Mouse (Mus musculus) MEL (cell line): ENCODE data around the gene Bri3bp. TPM values are rescaled to one million over a fixed set of nuclear protein-coding genes. Genes with fewer than 3 reads are reported as not detected.

Experiments used
- DNase-seq: peaks from one replicate; pipeline ENCODE4 v3.0.0; 2011; ENCODE audit warnings: low read depth, low spot score
- H3K27ac ChIP-seq: 2 replicates; pipeline ENCODE4 v1.5.1; 2012; ENCODE audit warnings: low read depth, mild to moderate bottlenecking, control low read depth, low read length, moderate library complexity; ENCODE audit not compliant: control insufficient read depth
- H3K27me3 ChIP-seq, 2 experiments: fragments of 150-350 bp in 1 of 2; sonication (generic) in 1 of 2; 2 replicates each; pipeline ENCODE4 v1.6.1; 2012; ENCODE audit warnings: low read length in 2 of 2, mild to moderate bottlenecking in 2 of 2, improper control_type of control experiment in 1 of 2, moderate library complexity in 1 of 2; ENCODE audit not compliant: insufficient read depth in 2 of 2, control insufficient read depth in 1 of 2
- H3K36me3 ChIP-seq, 2 experiments: 2 replicates each; pipeline ENCODE4 v1.6.1; 2012 to 2014; ENCODE audit warnings: low read length in 2 of 2, improper control_type of control experiment in 1 of 2, inconsistent platforms in 1 of 2, mild to moderate bottlenecking in 1 of 2; ENCODE audit not compliant: insufficient read depth in 2 of 2, control insufficient read depth in 1 of 2
- H3K4me1 ChIP-seq, 2 experiments: fragments of 150-350 bp in 1 of 2; sonication (generic) in 1 of 2; 2 replicates each; pipeline ENCODE4 v1.6.1; 2012; ENCODE audit warnings: low read length in 2 of 2, improper control_type of control experiment in 1 of 2, mild to moderate bottlenecking in 1 of 2; ENCODE audit not compliant: insufficient read depth in 2 of 2, control insufficient read depth in 1 of 2
- H3K4me3 ChIP-seq, 2 experiments: fragments of 150-350 bp in 1 of 2; sonication (generic) in 1 of 2; 2 replicates each; pipeline ENCODE4 v1.5.1; 2012; ENCODE audit warnings: low read depth in 2 of 2, low read length in 2 of 2, mild to moderate bottlenecking in 2 of 2, moderate library complexity in 2 of 2, control low read depth in 1 of 2, improper control_type of control experiment in 1 of 2; ENCODE audit not compliant: control insufficient read depth in 1 of 2, insufficient read depth in 1 of 2
- H3K79me2 ChIP-seq: 2 replicates; pipeline ENCODE4 v1.6.1; 2012; ENCODE audit warnings: mild to moderate bottlenecking, low read length, moderate library complexity; ENCODE audit not compliant: control insufficient read depth, poor library complexity, insufficient read depth
- H3K9ac ChIP-seq: 2 replicates; pipeline ENCODE4 v1.6.1; 2012; ENCODE audit warnings: low read depth, mild to moderate bottlenecking, control low read depth, low read length, moderate library complexity; ENCODE audit not compliant: control insufficient read depth, poor library complexity, severe bottlenecking
- H3K9me3 ChIP-seq: fragments of 150-350 bp; sonication (generic); replicated peaks from 2 replicates; pipeline ENCODE4 v1.6.1; 2012; ENCODE audit warnings: mild to moderate bottlenecking, low read length, improper control_type of control experiment, moderate library complexity; ENCODE audit not compliant: insufficient read depth
- CHD1 ChIP-seq: IDR thresholded peaks from 2 replicates; pipeline ENCODE4 v1.6.1; 2012; ENCODE audit warnings: low read depth, mild to moderate bottlenecking, inconsistent platforms, low read length, improper control_type of control experiment
- CTCF ChIP-seq, 3 experiments: IDR thresholded peaks in 2 of 3; conservative IDR thresholded peaks in 1 of 3; 2 replicates each; pipeline ENCODE4 v1.5.1; 2011 to 2012; ENCODE audit warnings: low read length in 3 of 3, low read depth in 2 of 3, mild to moderate bottlenecking in 2 of 3, improper control_type of control experiment in 1 of 3, inconsistent platforms in 1 of 3, mixed read lengths in 1 of 3, moderate library complexity in 1 of 3; ENCODE audit not compliant: control insufficient read depth in 1 of 3, insufficient read depth in 1 of 3, poor library complexity in 1 of 3, severe bottlenecking in 1 of 3
- EP300 ChIP-seq, 2 experiments: IDR thresholded peaks; 2 replicates each; pipeline ENCODE4 v1.6.1; 2011; ENCODE audit warnings: improper control_type of control experiment in 2 of 2, low read length in 2 of 2, low read depth in 1 of 2, mild to moderate bottlenecking in 1 of 2
- GABPA ChIP-seq: IDR thresholded peaks from 2 replicates; pipeline ENCODE4 v1.6.1; 2012; ENCODE audit warnings: low read depth, mild to moderate bottlenecking, inconsistent platforms, low read length, improper control_type of control experiment, moderate library complexity
- GATA1 ChIP-seq: IDR thresholded peaks from 2 replicates; pipeline ENCODE4 v1.6.1; 2011; ENCODE audit warnings: low read depth, low read length, improper control_type of control experiment
- JUND ChIP-seq: IDR thresholded peaks from 2 replicates; pipeline ENCODE4 v1.6.1; 2011; ENCODE audit warnings: low read depth, mild to moderate bottlenecking, improper control_type of control experiment, low read length
- MAFK ChIP-seq: IDR thresholded peaks from 2 replicates; pipeline ENCODE4 v1.6.1; 2011; ENCODE audit warnings: low read depth, mild to moderate bottlenecking, low read length, improper control_type of control experiment, borderline replicate concordance
- MAX ChIP-seq: IDR thresholded peaks from 2 replicates; pipeline ENCODE4 v1.6.1; 2011; ENCODE audit warnings: low read length, improper control_type of control experiment
- MXI1 ChIP-seq: IDR thresholded peaks from 2 replicates; pipeline ENCODE4 v1.6.1; 2011; ENCODE audit warnings: mild to moderate bottlenecking, low read depth, low read length, improper control_type of control experiment
- MYC ChIP-seq: IDR thresholded peaks from 2 replicates; pipeline ENCODE4 v1.6.1; 2011; ENCODE audit warnings: low read depth, mild to moderate bottlenecking, low read length, improper control_type of control experiment, moderate library complexity
- NELFE ChIP-seq: IDR thresholded peaks from 2 replicates; pipeline ENCODE4 v1.6.1; 2011; ENCODE audit warnings: low read depth, low read length, improper control_type of control experiment
- NRF1 ChIP-seq: IDR thresholded peaks from 2 replicates; pipeline ENCODE4 v1.6.1; 2014; ENCODE audit warnings: low read depth, mild to moderate bottlenecking, inconsistent platforms, low read length, improper control_type of control experiment, moderate library complexity; ENCODE audit not compliant: poor library complexity, insufficient read depth, severe bottlenecking
- POLR2A ChIP-seq, 2 experiments: IDR thresholded peaks; 2 replicates each; pipeline ENCODE4 v1.6.1; 2011 to 2012; ENCODE audit warnings: low read length in 2 of 2, mild to moderate bottlenecking in 2 of 2, control low read depth in 1 of 2, improper control_type of control experiment in 1 of 2, low read depth in 1 of 2, moderate library complexity in 1 of 2; ENCODE audit not compliant: control insufficient read depth in 1 of 2, insufficient read depth in 1 of 2, poor library complexity in 1 of 2
- POLR2AphosphoS5 ChIP-seq: IDR thresholded peaks from 2 replicates; pipeline ENCODE4 v1.6.1; 2012; ENCODE audit warnings: low read depth, borderline replicate concordance, mild to moderate bottlenecking, inconsistent platforms, low read length, moderate library complexity, mixed read lengths
- RCOR1 ChIP-seq: IDR thresholded peaks from 2 replicates; pipeline ENCODE4 v1.6.1; 2012; ENCODE audit warnings: low read depth, mild to moderate bottlenecking, inconsistent platforms, low read length, improper control_type of control experiment
- SIN3A ChIP-seq: IDR thresholded peaks from 2 replicates; pipeline ENCODE4 v1.6.1; 2012; ENCODE audit warnings: low read length, improper control_type of control experiment, inconsistent platforms
- TAL1 ChIP-seq: IDR thresholded peaks from 2 replicates; pipeline ENCODE4 v1.6.1; 2012; ENCODE audit warnings: mild to moderate bottlenecking, inconsistent platforms, low read length, moderate library complexity, mixed read lengths
- TBP ChIP-seq: IDR thresholded peaks from 2 replicates; pipeline ENCODE4 v1.8.0; 2011; ENCODE audit warnings: low read depth, low read length, improper control_type of control experiment
- UBTF ChIP-seq: IDR thresholded peaks from 2 replicates; pipeline ENCODE4 v1.6.1; 2012; ENCODE audit warnings: low read depth, mild to moderate bottlenecking, inconsistent platforms, low read length, improper control_type of control experiment, moderate library complexity, borderline replicate concordance; ENCODE audit not compliant: insufficient read depth
- USF1 ChIP-seq: IDR thresholded peaks from 2 replicates; pipeline ENCODE4 v1.6.1; 2014; ENCODE audit warnings: low read depth, mild to moderate bottlenecking, inconsistent platforms, low read length, improper control_type of control experiment, moderate library complexity
- USF2 ChIP-seq, 2 experiments: IDR thresholded peaks; 2 replicates each; pipeline ENCODE4 v1.6.1; 2011 to 2012; ENCODE audit warnings: improper control_type of control experiment in 2 of 2, low read length in 2 of 2, borderline replicate concordance in 1 of 2, inconsistent platforms in 1 of 2, low read depth in 1 of 2, mild to moderate bottlenecking in 1 of 2; ENCODE audit not compliant: insufficient read depth in 1 of 2
- ZKSCAN1 ChIP-seq: IDR thresholded peaks from 2 replicates; pipeline ENCODE4 v1.6.1; 2012; ENCODE audit warnings: low read depth, mild to moderate bottlenecking, inconsistent platforms, low read length, improper control_type of control experiment, moderate library complexity
- ZMIZ1 ChIP-seq: IDR thresholded peaks from 2 replicates; pipeline ENCODE4 v1.6.1; 2012; ENCODE audit warnings: low read depth, mild to moderate bottlenecking, inconsistent platforms, low read length, improper control_type of control experiment, moderate library complexity
- polyA plus RNA-seq, 2 experiments: library from polyadenylated mRNA; stranded (reverse) in 1 of 2; unstranded in 1 of 2; fragments of >175 nt in 1 of 2; fragments of >200 nt in 1 of 2; gene quantifications; 2 replicates each; pipeline versions ENCODE4 v1.2.1 to v1.2.4; 2012; ENCODE audit warnings: low replicate concordance in 2 of 2, low read depth in 1 of 2; ENCODE audit not compliant: insufficient read length in 2 of 2, insufficient read depth in 1 of 2, missing spikeins in 1 of 2
- total RNA-seq: library from RNA; depleted of rRNA; stranded (reverse); fragments of 300-350 nt; gene quantifications from 2 replicates; pipeline ENCODE4 v1.2.3, GENCODE M21; 2012

Bri3bp gene
- total and polyA plus RNA-seq, 3 experiments, result 73.7 to 264 (median 87.6) TPM

DNA sequence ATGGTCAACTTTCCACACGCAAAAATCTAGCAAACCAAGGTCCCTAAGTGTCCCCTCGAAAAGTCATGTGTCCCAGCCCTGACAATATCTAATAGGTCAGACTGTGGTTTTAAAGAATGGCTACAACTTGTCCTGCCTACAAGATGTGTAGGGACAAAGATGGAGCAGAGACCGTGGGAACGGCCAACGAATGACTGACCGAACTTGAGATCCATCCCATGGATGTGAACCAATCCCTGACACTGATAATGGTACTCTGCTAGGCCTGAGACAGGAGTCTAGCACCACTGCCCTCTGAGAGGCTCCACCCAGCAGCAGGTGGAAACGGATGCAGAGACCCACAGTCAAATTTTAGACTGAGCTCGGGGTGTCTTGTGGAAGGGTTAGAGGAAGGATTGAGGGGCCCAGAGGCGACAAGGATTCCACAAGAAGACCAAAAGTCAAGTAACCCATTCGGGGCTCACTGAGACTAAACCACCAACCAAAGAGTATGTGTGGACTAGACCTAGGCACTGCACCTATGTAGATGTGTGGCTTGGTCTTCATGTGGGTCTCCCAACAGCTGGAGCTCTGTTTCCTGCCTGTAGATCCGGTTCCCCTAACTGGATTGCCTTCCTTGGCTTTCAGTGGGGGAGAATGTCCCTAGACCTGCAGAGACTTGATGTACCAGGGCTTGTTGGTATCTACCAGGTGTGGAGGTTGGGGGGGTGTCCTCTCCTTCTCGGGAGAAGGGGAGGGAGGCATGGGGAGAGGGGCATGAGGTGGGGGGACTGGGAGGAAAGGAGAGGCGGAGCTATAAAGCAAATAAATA, 34.1 kb upstream of the Bri3bp start:
- Histone ChIP-seq H3K9ac (peak overlapping the region; percentile 70), H3K27me3 (no peaks in the 10 kb centered on the region), H3K4me3 (peak overlapping the region; percentile 72 to 91), H3K9me3 (no peaks in the 10 kb centered on the region), H3K36me3 (peaks cover 0 to 5% of the 10 kb centered on the region in 2 experiments; a peak in 1 of 4 replicates), H3K4me1 (peaks cover 0 to 8% of the 10 kb centered on the region in 2 experiments; a peak in 1 of 4 replicates), H3K79me2 (no peaks in the 10 kb centered on the region; the same call in 1 of the 2 replicates), H3K27ac (no peak overlapping the region)
- no peak for TF ChIP-seq GABPA
- no peak for TF ChIP-seq TAL1
- no peak for TF ChIP-seq POLR2A (IDR thresholded peaks at IDR 0.05; ENCODE audit: control insufficient read depth in 1 of 2, insufficient read depth in 1 of 2, low read depth in 1 of 2, low read length in 2 of 2, poor library complexity in 1 of 2)
- no peak for TF ChIP-seq MXI1
- TF ChIP-seq JUND, result no peak
- TF ChIP-seq MAX, result no peak
- TF ChIP-seq MAFK, result no peak
- no peak for TF ChIP-seq RCOR1
- peak; percentile 26; the same call in 1 of the 2 replicates for TF ChIP-seq SIN3A
- TF ChIP-seq TBP, result 0 out of 2 replicates have a peak, but pooled peaks have one; percentile 2
- TF ChIP-seq USF2 (IDR thresholded peaks at IDR 0.05; ENCODE audit: borderline replicate concordance in 1 of 2, insufficient read depth in 1 of 2, low read depth in 1 of 2, low read length in 2 of 2), result no peak
- DNase-seq, result peak; percentile 68

DNA sequence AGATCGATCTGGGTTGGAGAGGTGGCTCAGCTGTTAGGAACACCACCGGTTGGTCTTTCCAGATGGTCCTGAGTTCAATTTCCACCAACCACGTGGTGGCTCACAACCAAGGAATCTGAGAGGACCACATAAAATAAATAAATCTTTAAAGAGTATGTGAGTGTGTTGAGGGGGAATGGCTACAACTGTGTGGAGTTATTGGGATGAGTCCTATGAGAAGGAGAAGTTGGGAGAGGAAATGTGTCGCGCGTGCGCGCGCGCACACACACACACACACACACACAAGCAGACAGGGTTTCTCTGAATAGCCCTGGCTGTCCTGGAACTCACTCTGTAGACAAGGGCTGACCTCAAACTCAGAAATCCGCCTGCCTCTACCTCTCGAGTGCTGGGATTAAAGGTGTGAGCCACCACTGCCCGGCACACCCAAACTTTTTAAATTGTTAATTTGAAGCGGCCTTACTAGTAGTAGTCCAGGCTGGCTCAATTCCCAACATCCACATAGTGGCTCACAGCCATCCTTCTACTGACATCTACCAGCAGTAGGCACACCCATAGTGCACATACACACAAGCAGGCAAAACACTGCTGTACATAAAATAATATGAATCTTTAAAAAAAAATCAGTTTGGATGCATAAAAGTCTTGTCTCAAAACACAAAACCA, 33.3 kb upstream of the Bri3bp start:
- Histone ChIP-seq H3K4me3 (peak overlapping the region; percentile 54 to 72), H3K27me3 (no peaks in the 10 kb centered on the region), H3K4me1 (peaks cover 0 to 8% of the 10 kb centered on the region in 2 experiments; a peak in 1 of 4 replicates), H3K9me3 (no peaks in the 10 kb centered on the region), H3K79me2 (no peaks in the 10 kb centered on the region; the same call in 1 of the 2 replicates), H3K27ac (peak overlapping the region; percentile 60), H3K9ac (peak overlapping the region; percentile 38), H3K36me3 (peaks cover 0 to 5% of the 10 kb centered on the region in 2 experiments; a peak in 1 of 4 replicates)
- TF ChIP-seq NELFE (no peak), GATA1 (peak; percentile 44; the same call in 1 of the 2 replicates), MAX (peak; percentile 46; the same call in 1 of the 2 replicates), CTCF (IDR thresholded peaks at IDR 0.05 in 2 of 3, conservative IDR thresholded peaks at IDR 0.05 in 1 of 3; ENCODE audit: control insufficient read depth in 1 of 3, insufficient read depth in 1 of 3, low read depth in 2 of 3, low read length in 3 of 3, poor library complexity in 1 of 3, severe bottlenecking in 1 of 3) (no peak), NRF1 (peak; percentile 75), EP300 (IDR thresholded peaks at IDR 0.05; ENCODE audit: low read depth in 1 of 2, low read length in 2 of 2) (no peak), USF1 (peak; percentile 21; the same call in 1 of the 2 replicates), MYC (peak; percentile 71; the same call in 1 of the 2 replicates), ZKSCAN1 (no peak), CHD1 (0 out of 2 replicates have a peak, but pooled peaks have one; percentile 38), UBTF (no peak), MXI1 (peak; percentile 83), POLR2AphosphoS5 (no peak), ZMIZ1 (no peak), TBP (0 out of 2 replicates have a peak, but pooled peaks have one; percentile 44)
- DNase-seq, result peak; percentile 83
